Mouse (Mus musculus) bone marrow macrophage, adult 2 months (primary cell): Measurements from ENCODE around the gene Castor2. TPM values are rescaled to one million over a fixed set of nuclear protein-coding genes. Genes with fewer than 3 reads are reported as not detected.
A peak's percentile ranks its signal among the peaks of the same experiment; 100 is the strongest.

Source experiments
- H3K27ac ChIP-seq: 2 replicates; pipeline ENCODE4 v1.5.1; 2012; ENCODE audit warnings: low read depth, low read length; ENCODE audit not compliant: insufficient read depth
- H3K4me1 ChIP-seq: 2 replicates; pipeline ENCODE4 v1.6.1; 2012; ENCODE audit warnings: low read length; ENCODE audit not compliant: control insufficient read depth, insufficient read depth
- H3K4me3 ChIP-seq: 2 replicates; pipeline ENCODE4 v1.5.1; 2012; ENCODE audit warnings: mild to moderate bottlenecking, low read length, moderate library complexity; ENCODE audit not compliant: insufficient read depth
- CTCF ChIP-seq: IDR thresholded peaks from 2 replicates; pipeline ENCODE4 v1.5.1; 2012; ENCODE audit warnings: low read depth, mild to moderate bottlenecking, low read length, moderate library complexity
- POLR2A ChIP-seq: IDR thresholded peaks from 2 replicates; pipeline ENCODE4 v1.6.1; 2012; ENCODE audit warnings: mild to moderate bottlenecking, low read depth, low read length, borderline replicate concordance
- polyA plus RNA-seq: library from polyadenylated mRNA; stranded (reverse); fragments of >200 nt; gene quantifications from 2 replicates; pipeline ENCODE4 v1.2.4, GENCODE M21; 2012; ENCODE audit not compliant: missing spikeins, insufficient read depth, insufficient read length

Castor2 gene
- polyA plus RNA-seq: 10.7 and 18.9 TPM in 2 replicates

GRCm38 (mm10) chr5:134099496-134100211 is at the start of gene Castor2:
TSS of gene Castor2 (plus strand) at chr5:134099711.
- H3K4me3 ChIP-seq: peak within 1 kb of the TSS; percentile 75
- TF ChIP-seq CTCF (no peak), POLR2A (no peak)
- peaks cover 25% of the 10 kb centered on the region for H3K4me1 ChIP-seq
- H3K27ac ChIP-seq: peak within 1 kb of the TSS; percentile 58

GRCm38 (mm10) chr5:134050711-134051110 is 48.8 kb upstream of the Castor2 start:
- no peak overlapping the region for H3K27ac ChIP-seq
- H3K4me1 ChIP-seq: no peaks in the 10 kb centered on the region
- no peak overlapping the region for H3K4me3 ChIP-seq
- TF ChIP-seq CTCF: no peak
- no peak for TF ChIP-seq POLR2A

DNA sequence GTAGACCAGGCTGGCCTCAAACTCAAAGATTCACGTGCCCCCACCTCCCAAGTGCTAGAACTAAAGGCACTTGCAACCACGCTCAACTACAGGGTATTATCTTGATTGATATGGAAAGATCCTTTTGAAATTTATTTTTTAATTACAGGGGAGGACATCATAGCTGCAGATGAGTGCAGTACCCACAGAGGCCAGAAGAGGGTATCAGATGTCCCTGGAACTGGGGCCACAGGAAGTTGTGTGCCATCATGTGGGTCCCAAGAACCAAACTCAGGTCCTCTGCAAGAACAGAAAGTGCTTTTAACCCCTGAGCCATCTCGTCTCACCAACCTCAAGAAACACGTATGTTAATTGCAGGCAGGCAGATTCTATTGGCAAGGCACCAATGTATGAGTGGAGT is 46.9 kb upstream of the Castor2 start:
- Histone ChIP-seq H3K27ac (no peak overlapping the region), H3K4me3 (no peak overlapping the region), H3K4me1 (no peaks in the 10 kb centered on the region)
- no peak for TF ChIP-seq POLR2A
- TF ChIP-seq CTCF: no peak

DNA sequence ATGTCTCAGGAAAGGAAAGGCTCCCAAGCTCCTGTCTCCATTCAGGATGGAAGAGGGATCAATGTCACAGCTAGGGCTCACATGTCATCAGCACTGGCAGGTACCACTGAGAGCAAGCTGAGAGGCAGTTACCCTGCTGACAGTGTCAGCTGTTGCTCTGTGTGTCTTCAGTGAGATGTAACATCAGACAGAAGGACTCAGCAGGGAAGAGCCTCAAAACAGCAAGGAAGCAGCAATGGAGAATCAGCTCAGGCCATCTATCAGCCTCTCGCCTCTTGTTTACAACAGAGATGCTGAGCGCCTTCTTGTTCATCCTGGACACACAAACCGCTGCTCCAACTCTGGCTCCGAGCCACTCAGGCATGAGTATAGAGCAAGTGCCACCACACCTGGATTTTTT is 45.0 kb upstream of the Castor2 start:
- Histone ChIP-seq H3K4me3 (no peak overlapping the region), H3K4me1 (no peaks in the 10 kb centered on the region), H3K27ac (no peak overlapping the region)
- TF ChIP-seq POLR2A: no peak
- no peak for TF ChIP-seq CTCF

GRCm38 (mm10) chr5:134058793-134059352 is 40.6 kb upstream of the Castor2 start:
- Histone ChIP-seq H3K4me1 (no peaks in the 10 kb centered on the region), H3K4me3 (no peak overlapping the region)

DNA sequence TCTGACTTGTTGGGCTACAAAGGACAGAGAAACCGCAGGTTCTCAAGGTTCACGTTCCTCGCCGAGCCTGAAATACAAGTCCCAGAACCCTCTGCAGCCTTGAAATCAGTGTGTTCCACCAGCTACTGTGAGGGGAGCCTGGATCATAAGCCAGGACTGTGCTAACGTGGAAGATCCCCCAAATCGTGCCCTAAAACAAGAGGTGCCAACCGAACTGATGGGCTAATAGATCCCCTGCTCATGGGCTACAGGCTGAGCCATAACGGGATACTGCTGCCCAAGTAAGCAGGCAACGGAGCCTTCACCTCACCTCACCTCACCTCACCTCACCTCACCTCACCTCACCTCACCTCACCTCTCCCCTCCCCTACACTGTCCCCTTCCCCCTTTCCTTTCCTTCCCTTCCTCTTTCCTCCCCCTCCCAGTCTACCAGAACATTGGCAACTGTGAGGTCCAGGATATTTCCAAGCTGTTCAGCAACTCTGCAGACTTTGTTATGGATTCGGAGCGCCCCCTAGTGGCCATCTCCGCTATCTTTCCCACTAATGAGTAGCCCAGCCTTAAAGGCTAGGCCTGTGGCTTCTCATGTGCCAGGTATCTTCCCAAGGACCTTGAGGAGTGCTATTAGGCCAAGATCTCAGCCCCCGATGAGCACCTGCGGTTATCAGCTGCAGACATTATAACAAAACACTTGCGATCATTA is 36.0 kb upstream of the Castor2 start:
- TF ChIP-seq POLR2A (no peak), CTCF (peak; percentile 63; the same call in 1 of the 2 replicates)
- H3K27ac ChIP-seq: no peak overlapping the region

More at GRCm38 (mm10) chr5:134058793-134059352, 40.6 kb upstream of the Castor2 start:
- TF ChIP-seq POLR2A (no peak), CTCF (no peak)
- no peak overlapping the region for H3K27ac ChIP-seq

GRCm38 (mm10) chr5:134066261-134066660 is 33.2 kb upstream of the Castor2 start:
- Histone ChIP-seq H3K27ac (no peak overlapping the region), H3K4me1 (no peaks in the 10 kb centered on the region), H3K4me3 (no peak overlapping the region)
- TF ChIP-seq POLR2A (no peak), CTCF (no peak)

More for the DNA sequence above, 36.0 kb upstream of the Castor2 start:
- H3K4me1 ChIP-seq: no peaks in the 10 kb centered on the region
- no peak overlapping the region for H3K4me3 ChIP-seq

GRCm38 (mm10) chr5:134067924-134068323 is 31.6 kb upstream of the Castor2 start:
- no peak overlapping the region for H3K27ac ChIP-seq
- no peak overlapping the region for H3K4me3 ChIP-seq
- TF ChIP-seq POLR2A (no peak), CTCF (no peak)
- H3K4me1 ChIP-seq: no peaks in the 10 kb centered on the region

GRCm38 (mm10) chr5:134073512-134074041 is 25.9 kb upstream of the Castor2 start:
- Histone ChIP-seq H3K4me3 (no peak overlapping the region), H3K4me1 (no peaks in the 10 kb centered on the region), H3K27ac (no peak overlapping the region)
- TF ChIP-seq POLR2A: no peak
- no peak for TF ChIP-seq CTCF

DNA sequence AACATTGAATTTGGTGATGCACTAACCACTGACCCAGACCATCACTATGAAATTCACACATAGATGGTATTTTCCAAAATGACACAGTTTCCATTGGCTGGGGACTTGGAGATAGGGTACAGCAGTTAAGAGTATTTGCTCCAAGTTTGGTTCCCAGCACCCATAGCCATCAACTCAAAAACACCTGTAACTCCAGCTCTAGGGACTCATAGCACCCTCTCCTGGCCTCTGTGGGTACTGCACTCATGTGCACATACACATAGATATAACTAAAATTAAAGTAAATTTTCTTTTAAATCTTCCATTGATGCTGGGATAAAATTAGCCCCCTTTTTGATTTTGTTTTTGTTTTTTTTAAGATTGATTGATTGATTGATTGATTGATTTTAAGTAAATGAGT is 25.1 kb upstream of the Castor2 start:
- no peaks in the 10 kb centered on the region for H3K4me1 ChIP-seq
- no peak for TF ChIP-seq CTCF
- no peak for TF ChIP-seq POLR2A
- no peak overlapping the region for H3K27ac ChIP-seq
- H3K4me3 ChIP-seq: no peak overlapping the region
